Mouse (Mus musculus) retina, postnatal 7 days (tissue): Measurements from ENCODE around the gene Zdhhc19.

Experiments used
- DNase-seq: peaks from one replicate; pipeline ENCODE4 v3.0.0-alpha.2; 2012; ENCODE audit warnings: low read depth, low spot score

Zdhhc19 gene

DNA sequence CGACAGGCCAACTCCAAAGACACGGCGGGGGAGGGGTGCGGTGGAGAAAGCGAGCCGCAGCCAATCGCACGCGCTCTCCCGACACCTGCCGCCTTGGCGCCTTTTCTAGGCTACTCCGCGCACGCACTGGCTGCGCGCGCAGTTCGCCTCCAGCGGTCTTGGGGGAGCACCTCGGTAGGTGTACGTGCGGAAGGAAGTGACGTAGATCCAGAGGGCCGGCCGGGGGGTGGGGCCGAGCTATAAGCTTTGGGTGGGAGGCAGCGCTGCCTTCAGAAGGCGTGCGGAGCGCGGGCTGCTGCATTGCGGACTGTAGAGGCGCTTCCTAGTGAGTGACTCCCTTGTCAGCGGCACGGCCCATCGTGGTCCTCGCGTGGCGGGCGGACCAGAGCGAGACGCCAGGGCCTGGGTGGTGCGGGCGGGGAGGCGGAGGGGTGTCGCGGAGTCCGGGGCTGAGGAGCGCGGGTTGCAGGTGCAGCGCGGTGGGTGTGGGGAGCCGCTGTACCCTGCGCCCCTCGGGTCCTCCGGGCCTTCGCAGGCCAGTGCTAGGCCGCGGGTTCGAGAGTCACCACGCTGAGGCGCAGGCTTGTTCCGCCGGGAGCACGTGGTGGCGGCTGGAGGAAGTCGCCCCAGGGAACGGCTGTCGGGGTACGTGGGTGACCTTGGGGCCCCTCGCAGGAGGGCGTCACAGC is 112.8 kb downstream of the Zdhhc19 start, which contains the start of gene Tfrc:
Gene Tfrc, plus strand, starts transcription at position 209 of the 689 bp plus-strand sequence.
- peak; percentile 97 for DNase-seq

DNA sequence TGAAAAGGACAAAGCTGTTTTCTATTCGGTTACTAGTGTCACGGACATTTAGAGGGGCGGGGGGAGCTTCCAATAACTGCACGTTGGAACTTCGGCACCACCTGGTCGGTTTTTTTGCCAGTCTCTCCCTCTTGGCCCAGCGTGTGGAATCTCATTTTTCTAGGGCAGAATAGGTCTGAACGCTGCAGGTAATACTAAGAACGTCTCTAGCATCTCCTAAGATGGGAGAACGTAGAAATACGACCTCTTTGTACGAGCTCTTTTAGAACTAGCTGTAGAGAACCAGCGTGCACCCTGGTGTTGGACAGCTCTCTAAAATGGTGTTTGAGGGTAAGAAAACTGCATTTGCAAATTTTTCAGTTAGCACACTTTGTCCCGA is 113.3 kb downstream of the Zdhhc19 start:
- peak; percentile 9 for DNase-seq

DNA sequence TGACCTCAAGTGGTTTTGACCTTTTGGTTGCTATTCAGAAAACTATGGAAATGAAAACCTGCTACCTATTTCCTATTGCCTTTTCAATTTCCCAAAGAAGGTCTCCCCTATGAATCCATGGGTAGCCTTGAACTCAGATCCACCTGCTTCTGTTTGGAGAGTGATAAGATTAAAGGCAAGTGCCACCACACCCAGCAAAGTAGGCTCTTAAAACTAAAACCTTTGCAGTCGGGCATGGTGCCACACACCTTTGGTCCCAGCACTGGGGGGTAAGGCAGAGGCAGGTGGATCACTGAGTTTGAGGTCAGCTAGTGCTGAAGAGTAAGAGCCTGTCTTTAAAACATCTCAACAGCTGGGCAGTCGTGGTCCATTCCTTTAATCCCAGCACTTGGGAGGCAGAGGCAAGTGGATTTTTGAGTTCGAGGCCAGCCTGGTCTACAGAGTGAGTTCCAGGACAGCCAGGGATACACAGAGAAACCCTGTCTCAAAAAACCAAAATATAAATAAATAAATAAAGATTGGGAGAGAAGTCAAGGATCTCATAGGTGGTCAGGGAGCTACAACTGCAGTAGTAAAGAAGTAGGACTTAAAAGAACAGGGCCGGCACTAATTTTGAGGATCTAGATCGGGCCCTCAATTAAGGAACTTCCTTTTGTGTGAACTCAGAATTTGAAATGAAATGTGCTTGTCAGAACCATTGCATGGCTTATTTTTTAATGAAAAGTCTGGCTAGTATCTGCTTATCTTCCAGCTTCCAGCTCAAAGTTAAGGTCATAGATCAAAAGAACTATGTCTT is 114.6 kb downstream of the Zdhhc19 start:
- no peak for DNase-seq
